Mouse (Mus musculus) bone marrow macrophage, adult 2 months (primary cell): ENCODE data around the gene Plekho2.

Experiments used
- CTCF ChIP-seq: IDR thresholded peaks from 2 replicates; pipeline ENCODE4 v1.5.1; 2012; ENCODE audit warnings: low read depth, mild to moderate bottlenecking, low read length, moderate library complexity
- POLR2A ChIP-seq: IDR thresholded peaks from 2 replicates; pipeline ENCODE4 v1.6.1; 2012; ENCODE audit warnings: mild to moderate bottlenecking, low read depth, low read length, borderline replicate concordance

DNA sequence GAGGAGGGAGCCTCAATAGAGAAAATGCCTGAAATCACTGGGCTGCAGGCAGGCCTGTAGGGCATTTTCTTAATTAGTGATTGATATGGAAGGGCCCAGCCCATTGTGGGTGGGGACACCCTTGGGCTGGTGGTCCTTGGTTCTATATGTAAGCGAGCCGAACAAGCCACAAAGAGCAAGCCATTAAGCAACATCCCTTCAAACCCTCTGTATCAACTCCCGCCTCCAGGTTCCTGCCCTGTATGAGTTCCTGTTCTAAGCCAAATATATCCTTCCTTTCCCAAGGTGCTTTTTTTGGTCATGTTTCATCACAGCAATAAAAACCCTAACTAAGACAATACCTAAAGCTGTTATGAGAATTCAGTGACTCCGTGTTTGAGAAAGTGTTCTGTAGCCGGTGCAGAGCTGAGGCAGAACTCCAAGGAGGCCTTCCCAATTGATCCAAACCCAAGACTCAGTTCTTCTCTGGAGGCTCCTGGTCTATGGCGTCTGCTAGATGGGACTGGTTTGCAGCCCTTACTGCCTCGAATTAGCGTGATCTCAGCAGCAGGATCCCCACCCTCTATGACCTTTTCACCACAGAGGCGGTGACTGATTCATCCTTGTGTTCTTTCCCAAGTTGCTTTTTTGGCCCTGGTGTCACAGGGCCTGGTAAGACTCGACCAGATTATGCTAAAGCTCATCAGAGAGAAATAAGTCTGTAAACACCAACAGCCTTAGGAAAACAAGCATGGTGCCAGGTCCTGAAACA lies 54.2 kb downstream of the Plekho2 start:
- TF ChIP-seq POLR2A (no peak), CTCF (no peak)
